Mouse (Mus musculus) right cerebral cortex, postnatal 25 days (tissue): ENCODE measurements around the gene Ntrk3.
A peak's percentile ranks its signal among the peaks of the same experiment; 100 is the strongest.

ENCODE experiments used
- DNase-seq: peaks from one replicate; pipeline ENCODE4 v3.0.0; 2022

Ntrk3 gene

DNA sequence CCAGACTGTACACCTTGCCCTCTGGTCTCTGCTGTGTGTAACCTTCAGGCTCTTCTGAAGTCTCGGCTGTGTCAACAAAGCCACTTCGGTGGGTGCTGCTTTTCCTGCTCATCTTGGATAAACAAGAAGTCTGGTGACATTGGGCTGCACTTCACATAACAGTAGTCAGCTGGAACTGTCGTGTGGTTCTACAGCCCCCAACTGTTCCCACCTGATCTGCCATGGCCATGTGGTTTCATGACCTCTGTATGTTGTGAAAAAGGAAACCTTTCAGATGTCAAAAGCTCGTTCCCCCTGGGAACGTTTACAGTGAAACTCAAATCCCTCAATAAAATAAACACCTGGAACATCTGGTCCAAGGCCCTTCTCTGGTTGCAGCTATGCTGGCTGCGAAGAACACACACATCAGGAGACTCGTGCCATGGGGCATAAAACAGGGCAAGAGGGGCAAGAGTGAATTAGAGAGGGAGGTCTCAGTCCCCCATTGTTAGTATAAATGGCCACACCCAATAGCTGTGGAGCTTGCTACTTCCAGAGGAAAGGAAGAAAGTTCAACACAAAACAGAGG is 222.7 kb downstream of the Ntrk3 start:
- no peak for DNase-seq

DNA sequence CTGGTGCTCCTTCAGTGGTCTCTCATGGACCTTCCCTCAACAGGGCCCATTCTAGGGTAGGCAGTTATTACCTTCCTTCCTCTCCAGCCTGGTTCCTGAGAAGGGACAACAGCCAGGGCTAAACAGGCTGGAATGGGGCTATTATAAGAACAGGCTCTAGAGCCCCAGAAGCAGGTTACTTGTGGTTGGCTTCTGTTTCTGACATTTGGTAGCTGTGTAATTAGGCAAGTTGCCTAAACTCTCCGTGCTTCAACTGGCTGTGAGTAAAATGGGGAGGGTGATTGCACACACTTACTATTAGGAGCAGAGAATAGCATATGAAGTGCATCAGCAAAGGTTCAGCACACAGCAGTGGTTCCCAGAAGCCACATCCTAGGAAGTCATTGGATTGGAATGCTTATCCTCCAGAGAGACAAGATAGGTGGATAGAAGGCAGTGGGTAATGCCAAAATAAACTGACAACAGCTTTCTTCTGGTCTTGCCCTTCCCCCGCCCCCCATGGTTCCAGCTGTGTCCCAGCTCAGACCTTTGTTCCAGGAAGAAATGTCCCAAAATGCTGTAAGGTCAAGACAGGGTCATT is 230.7 kb downstream of the Ntrk3 start:
- DNase-seq = no peak

DNA sequence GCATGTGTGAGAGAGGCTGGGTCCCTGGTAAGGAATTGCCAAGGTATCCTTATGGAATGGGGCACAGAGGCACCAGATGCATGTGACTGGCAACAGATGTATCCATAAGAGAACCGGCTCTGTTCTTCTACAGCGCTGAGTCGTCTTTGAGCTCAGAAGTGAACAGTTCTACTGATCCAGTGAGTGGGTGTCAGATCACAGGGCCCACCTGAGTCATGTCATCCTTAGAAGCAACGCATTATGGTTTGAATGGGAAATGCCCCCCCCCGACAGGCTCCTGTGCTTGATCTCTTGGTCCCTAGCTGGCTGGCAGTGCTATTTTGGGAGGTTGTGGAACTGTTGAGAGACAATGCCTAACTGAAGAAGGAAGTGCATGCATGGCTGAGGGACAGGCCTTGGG is 236.9 kb downstream of the Ntrk3 start:
- DNase-seq = no peak

DNA sequence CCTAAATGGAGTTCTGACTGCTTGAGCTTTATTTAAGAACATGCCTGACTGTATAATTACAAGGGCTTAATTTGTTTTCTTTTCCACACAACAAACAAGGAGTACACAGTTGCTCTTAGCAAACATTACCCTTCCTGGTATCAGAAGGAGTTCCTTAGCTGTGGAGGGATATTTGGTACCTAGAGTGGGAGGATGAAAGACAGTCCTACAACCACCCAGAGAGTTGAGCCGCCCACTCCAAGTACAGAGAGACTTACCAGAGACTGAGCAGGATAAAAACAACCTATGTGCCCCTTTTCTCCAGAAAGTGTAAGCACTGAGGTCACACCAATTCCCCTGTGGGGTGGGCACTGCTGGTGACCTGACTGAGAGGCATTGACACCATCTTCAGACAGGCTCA is 237.8 kb downstream of the Ntrk3 start:
- no peak for DNase-seq

DNA sequence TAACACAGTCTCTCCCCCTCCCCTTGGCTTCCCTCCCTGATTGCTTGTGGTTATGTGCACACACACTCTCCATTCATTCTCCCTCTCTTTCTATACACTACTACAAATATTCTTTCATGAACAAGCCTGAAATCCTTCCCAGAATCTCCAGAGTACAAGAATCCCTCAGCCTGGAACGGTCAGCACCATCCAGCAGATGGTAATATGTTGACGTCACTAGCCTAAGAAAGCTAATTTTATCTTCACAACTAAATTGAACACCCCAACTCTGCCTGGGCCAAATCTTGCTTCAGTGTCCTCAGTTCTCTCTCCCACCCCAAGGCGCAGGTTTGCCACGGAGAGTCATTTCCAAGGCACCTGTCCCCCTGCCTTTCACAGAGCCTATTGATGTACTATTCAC is 239.5 kb downstream of the Ntrk3 start:
- peak; percentile 26 for DNase-seq

DNA sequence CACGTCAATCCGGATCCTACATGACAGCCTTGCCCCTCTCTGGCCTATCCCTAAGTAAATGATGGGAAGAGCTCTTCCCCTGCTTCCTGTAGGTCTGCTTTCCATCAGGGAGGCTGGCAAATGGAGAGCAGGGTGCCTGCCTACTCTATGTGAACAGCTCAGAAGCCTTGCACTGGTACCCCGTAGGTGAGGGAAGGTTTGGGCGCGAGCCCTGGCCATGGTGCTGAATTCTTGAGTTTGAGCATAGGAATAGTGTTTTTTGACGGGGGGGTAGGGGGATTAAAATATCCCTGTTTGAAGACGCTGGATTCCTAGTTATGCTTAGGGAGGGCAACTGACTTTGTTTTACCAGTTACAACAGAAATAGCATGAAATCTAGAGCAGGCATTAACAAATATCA is 240.0 kb downstream of the Ntrk3 start:
- no peak for DNase-seq

DNA sequence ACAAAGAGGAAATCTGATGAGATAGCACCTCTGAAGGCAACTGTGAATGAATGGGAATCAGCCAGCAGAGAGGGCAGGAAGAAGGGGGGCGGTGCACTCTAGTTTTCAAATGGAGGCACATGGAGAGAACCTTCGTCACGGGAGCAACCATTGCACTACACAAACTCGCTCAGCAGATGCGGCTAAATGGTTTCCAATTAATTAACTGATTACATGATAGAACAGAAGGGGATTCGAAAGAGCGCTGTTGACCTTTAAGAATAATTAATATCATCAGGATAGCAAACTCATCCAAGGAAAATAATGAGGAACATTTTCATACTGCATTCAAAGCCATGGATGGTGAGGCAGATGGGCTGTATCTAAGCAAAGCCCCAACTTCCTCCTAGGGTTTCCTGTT is 244.2 kb downstream of the Ntrk3 start:
- DNase-seq = no peak

DNA sequence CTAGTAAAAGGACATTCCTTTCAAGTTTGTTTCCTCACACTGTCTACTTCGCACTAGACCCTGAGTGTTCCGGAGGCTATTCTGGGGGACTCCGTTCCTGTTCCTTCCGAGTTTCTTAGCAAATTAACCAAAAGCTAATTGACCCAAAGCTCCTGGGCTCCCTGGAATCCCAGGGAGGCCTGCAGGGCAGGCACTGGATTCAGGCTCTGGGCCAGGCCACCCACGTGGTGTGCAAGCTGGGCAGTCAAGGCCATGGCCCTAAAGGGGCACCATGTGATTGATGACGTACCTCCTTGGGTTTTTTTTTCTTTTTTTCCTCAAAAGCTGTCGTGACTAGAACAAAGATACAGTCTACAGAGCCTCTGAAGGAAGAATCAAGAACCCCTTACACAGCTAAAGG is 246.6 kb downstream of the Ntrk3 start:
- no peak for DNase-seq

DNA sequence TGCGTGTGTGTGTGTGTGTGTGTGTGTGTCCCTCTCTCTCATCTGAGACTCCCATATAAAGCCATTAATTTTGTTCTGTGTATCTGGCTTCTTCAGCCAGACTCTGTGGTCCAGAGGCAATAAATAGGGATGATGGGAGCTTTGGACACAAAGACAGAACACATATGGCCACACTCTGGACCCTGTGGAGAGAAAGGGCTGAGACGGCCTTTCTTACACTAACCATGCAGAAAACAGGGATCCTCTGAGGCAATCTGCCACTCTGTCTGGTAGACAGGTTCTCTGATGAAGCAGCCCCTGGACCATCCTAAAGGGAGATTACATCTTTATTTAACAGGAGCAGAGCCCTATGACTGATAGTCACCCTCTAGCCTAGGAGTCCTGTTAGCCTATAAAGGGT is 253.5 kb downstream of the Ntrk3 start:
- no peak for DNase-seq

DNA sequence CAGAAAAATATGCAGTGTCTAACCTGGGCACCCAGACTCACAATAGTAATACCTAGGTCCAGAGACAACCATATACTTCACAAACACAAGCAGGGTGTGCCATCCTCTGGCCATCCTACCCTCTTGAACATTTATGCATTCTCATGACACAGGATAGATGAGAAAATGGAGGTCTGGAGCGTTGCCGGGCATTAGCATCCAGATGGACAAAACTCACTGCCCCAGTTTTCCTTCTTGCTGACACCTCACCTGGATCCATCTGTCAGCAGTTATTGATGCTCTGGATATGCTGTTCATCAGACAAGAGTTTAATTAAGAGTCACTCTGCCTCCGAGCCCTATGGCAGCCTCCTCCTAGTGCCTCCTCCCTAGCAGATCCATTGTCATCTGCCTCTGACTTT is 254.1 kb downstream of the Ntrk3 start:
- no peak for DNase-seq

DNA sequence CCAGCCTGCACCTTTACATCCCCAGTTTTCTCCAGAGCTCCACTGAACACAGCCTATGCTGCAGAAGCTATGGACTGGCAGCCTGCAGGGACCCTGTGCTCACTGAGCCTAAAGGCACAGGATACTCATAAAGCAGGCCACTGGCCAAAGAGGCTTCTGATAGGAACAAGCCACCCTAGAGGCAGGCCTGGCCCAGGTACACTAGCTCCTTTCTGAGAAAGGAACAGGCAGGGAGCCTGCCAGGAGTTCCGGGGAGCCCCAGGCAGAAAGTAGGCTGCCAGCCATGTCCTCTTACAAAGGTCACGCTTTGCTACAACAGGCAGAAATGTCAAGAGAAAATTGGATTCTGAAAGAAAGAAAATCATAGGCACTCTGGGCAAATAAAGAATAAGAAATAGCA is 254.8 kb downstream of the Ntrk3 start:
- DNase-seq = no peak

DNA sequence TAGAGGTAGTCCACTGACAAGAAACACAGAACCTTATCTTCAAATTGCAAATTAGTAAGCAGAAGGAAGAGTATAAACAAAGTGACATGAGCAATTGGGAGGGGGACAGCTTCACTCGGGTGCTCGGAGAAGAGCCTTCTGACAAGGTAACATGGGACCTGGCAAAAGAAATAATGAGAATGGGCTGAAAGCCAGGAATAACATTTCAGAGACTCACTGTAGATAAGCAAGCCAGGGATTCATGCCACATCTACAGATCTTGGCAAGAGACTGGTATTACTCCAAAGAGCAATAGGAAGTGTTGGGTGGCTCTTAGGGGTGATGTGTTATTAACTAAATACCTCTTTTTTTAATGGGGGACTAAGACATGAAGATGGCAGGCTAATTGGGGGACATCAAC is 258.9 kb downstream of the Ntrk3 start:
- DNase-seq = no peak

DNA sequence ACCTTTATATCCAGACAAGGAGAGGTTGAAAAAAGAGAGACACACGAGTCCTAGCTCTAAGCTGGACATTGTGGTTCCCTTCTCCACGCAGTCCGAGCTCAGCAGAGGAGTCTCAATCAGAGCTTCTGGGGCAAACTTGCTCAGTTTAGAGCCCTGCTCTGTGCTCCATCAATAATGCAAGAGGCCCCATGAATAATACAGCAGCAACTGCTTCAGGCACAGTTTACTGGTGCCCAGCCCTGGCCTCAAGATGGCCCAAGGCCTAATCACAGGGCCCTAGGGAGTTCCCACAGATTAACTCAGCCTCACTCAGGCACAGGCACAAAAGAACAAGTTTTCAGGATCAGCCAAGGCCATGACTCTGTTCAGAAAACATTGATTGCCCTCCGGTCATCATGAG is 266.1 kb downstream of the Ntrk3 start:
- no peak for DNase-seq

DNA sequence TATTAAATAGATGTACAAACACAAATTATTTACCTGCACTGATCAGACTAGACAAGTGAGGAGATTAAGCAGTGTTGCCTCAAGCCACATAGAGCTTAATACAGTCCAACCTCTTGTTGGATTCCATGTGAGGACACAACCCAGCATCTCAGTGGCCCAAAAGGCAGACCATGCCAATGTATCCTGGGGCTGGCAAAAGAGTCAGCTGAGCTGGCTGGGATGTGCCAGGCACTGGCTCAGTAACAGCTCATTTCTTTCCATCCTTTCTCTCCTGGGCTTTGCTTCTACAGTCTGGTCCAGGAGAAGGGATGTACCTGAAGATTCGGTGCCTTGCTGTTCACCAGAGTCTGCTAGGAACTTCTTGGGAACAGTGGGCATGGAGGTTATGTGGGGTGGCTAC is 266.5 kb downstream of the Ntrk3 start:
- no peak for DNase-seq

DNA sequence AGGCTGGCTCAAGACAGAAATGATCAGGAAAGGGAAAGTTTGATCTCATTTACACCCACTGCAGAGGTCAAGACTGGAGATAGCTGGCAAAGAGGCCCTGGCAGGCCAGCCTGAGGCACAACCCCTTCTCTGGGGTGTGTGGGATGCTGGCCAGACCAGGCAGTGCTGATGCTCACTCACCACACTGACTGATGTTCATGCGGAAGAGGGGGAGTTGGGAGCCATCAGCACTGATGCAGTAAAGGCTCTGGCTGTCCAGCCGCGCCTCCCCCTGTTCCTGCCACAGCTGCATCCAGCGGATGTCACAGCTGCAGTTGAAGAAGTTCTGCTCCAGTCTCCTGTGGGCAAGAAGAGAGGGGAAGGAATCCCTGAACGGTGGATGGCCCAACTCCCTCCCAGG is 275.2 kb downstream of the Ntrk3 start:
- no peak for DNase-seq

DNA sequence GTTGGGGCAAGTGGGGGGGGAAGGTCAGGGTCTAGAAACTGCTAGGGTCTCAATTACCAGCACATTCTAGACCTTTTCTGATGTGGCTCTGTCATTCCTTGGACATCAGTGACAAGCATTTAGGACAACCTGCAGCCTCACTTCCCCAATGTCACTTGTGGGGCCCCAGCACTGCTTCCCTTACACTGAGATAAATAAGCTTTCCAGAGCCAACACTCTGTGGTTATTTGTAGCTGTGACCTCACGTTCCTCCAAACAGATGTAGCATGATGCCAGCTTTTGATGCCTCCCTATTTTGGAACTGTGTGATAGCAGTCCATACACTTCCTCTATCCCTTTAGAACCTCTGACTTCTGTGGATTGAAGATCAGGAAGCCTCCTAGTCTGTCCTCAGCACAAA is 278.8 kb downstream of the Ntrk3 start:
- no peak for DNase-seq

DNA sequence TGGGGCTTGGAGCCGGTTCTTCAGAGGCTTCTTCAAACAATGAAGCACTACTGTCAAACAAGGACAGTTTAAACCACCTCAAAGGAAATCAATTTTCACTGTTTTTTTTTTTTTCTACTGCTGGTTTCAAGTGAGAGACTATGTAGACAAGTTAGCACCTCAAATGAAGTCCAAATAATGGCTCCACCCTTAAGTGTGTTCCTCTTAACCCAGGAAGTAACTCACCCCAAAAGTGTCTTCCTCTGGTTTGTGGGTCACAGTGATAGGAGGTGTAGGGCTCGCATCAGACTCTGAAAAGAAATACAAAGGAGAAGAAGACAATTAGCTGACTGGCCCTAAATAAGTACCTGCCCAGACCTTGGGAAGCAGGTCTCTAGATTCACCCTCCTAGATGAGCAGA is 286.1 kb downstream of the Ntrk3 start:
- no peak for DNase-seq

DNA sequence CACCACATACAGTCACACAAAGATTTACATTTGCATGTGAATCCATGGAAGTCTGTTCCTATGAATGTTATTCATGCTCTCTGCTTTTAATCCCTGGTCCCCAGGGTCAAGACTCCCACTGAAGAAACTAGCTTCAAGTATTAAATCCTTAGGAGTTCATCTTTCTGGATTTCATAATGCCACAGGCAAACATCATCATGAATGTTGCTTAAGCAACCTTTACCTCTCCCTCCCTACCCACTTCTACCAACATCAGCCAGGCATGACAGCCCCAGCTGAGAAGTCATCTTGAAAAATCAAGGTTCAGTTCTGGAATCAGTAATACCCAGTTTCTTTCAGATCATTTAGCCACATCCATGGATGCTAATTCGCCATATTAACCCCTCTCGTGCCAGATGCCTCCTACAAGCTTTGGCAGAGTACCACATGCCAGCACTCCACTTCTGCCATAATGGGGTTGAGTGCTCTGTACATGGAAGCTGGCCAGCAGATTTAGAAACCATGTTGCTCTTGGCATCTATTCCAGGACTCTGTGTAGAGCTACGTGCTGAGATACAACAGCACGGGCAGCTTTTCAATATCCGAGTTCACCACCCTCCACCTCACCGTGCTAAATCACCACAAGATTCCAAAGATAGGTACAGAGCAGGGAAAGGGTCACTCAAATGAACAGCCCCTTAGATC is 287.8 kb downstream of the Ntrk3 start:
- no peak for DNase-seq

DNA sequence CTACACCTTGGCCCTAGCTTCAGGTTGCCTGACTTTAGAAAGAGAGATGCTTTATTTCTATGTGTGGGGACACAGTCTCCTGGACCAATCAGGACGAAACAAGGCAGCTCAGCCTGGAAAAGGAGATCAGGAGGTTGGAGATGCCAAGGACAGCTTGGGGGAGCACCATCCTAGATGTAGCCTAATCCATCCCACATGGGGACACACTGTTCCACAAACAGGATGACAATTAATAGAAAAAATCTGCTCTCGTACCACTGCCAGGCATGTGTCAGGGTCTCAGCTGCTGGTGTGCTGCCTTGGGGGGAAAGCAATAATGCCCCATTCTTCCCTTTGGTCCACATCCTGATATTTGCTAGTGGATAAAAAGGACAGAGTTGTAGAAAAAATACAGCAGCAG is 289.0 kb downstream of the Ntrk3 start:
- DNase-seq = no peak

DNA sequence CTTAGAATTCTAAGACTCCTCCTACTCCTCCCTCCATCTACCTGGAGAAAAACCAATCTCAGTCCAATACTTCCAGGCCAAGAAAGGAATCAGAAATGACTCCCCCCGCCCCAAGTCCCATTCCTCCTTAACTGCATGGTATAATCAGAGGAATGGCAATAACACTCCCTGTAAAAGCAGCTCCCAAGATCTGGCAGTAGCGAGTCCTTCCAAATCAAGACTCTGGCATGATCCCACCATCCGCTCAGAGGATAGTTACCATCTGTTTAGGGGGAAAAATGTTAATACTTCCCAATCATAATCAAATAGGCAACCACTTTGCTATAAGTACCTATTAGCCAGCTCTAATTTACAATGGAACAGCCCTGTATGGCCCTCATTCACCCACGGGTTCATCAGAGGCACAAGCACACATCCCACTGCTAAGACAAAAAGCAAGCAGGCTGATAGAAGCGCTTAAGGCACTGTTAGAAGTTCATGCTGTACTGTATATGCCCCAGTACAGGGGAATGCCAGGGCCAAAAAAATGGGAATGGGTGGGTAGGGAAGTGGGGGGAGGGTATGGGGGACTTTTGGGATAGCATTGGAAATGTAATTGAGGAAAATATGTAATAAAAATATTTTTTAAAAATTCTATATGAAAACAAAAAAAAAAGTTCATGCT is 294.3 kb downstream of the Ntrk3 start:
- DNase-seq = no peak

DNA sequence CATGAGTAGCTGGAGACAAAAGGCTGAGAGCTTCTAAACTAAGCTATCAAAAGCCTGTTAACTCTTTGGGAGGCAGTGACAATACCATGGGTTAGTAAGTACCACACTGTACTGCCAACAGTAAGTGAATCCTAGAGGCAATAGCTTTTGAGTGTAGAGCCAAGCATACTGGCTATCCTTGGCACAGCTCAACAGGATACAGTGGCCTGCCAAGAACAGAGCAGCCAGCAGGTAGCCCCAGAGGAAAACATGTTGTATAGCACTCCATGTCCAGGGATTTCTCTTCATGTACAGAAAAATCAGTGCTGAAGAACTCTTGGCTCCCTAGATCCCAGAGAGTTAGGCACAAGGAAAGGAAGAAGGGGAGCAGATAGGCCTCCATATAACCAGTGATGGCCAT is 296.1 kb downstream of the Ntrk3 start:
- DNase-seq = no peak

DNA sequence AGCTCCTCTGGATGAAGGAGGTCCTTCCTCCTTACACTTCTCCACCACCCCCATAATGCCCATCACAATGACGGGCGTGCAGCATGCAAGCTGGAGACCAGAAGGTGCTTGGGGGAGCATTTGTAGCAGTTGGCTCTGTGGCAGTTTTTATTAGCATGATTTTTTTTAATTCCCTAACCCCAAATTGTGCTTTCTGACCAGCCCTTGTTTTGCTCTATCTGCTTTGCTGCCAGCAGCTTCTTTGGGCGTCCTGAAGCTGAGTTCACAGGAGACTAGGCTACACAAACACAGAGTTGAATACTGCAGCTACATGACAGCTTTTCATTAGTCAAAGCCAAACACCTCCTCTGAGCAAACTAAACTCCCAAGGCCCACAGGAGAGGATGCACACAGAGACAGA is 296.9 kb downstream of the Ntrk3 start:
- DNase-seq = no peak

DNA sequence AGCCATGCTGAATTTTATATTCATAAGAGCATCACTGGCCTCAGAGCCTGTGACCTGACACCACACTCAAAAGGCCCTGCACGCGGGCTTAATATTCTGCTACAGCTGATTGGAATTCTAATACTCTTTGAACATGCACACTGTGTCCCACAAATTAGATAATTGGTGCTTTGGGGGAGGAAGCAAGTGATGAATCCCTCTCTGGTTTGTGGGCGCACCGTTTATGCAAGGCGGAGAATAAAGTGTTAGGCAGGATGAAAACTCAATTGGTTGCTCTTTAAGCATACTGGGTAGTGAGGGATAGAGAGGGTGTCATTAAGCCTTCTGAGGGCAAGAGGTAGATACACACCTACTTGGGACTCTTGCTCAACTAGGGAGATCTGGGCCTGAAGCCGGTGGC is 297.3 kb downstream of the Ntrk3 start:
- DNase-seq = no peak

DNA sequence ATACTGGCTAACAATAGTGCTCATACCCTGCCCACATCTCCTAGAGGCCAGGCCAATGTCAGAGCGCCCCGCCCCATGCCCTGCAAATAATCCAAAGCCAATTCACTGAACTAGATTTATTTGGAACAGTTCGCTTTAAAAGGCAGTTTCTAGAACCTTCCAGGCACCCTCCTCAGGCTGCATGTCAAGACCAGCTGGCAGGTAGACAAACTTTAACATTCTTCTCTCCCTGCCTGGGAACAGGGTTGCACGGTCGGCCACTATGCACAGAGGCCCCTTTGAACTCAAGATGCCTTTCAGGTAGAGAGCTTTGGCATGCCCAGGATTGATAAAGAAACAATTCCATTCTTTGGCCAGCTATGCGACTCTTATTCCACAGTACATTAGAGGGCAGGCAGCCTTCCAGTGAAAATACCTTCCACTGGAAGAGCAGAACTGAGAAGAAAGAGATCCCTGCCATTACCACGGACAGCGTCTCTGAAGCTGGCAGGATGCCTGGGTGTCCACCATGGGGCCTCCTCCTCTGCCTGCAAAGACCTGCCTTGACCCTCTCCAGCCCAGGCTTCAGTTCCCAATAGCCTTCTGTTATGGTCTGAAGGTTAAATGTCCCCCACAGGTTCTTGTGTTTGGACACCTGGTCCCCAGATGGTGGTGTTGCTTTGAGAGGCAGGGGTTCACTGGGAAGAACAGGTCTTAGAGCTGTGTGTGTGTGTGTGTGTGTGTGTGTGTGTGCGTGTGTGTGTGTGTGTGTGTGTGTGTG is 298.3 kb downstream of the Ntrk3 start:
- DNase-seq = no peak
